Mouse (Mus musculus) bone marrow macrophage, adult 2 months (primary cell): ENCODE data around the gene Rap1gap.

ENCODE experiments used
- CTCF ChIP-seq: IDR thresholded peaks from 2 replicates; pipeline ENCODE4 v1.5.1; 2012; ENCODE audit warnings: low read depth, mild to moderate bottlenecking, low read length, moderate library complexity
- POLR2A ChIP-seq: IDR thresholded peaks from 2 replicates; pipeline ENCODE4 v1.6.1; 2012; ENCODE audit warnings: mild to moderate bottlenecking, low read depth, low read length, borderline replicate concordance

- TF ChIP-seq CTCF (no peak), POLR2A (no peak)
Measured at GRCm38 (mm10) chr4:137754446-137754845, 89.9 kb downstream of the Rap1gap start.
